Mouse (Mus musculus) MEL (cell line): ENCODE data around the gene Lasp1.

Source experiments
- CTCF ChIP-seq, 3 experiments: IDR thresholded peaks in 2 of 3; conservative IDR thresholded peaks in 1 of 3; 2 replicates each; pipeline ENCODE4 v1.5.1; 2011 to 2012; ENCODE audit warnings: low read length in 3 of 3, low read depth in 2 of 3, mild to moderate bottlenecking in 2 of 3, improper control_type of control experiment in 1 of 3, inconsistent platforms in 1 of 3, mixed read lengths in 1 of 3, moderate library complexity in 1 of 3; ENCODE audit not compliant: control insufficient read depth in 1 of 3, insufficient read depth in 1 of 3, poor library complexity in 1 of 3, severe bottlenecking in 1 of 3
- EP300 ChIP-seq, 2 experiments: IDR thresholded peaks; 2 replicates each; pipeline ENCODE4 v1.6.1; 2011; ENCODE audit warnings: improper control_type of control experiment in 2 of 2, low read length in 2 of 2, low read depth in 1 of 2, mild to moderate bottlenecking in 1 of 2
- ETS1 ChIP-seq: IDR thresholded peaks from 2 replicates; pipeline ENCODE4 v1.6.1; 2012; ENCODE audit warnings: low read depth, mild to moderate bottlenecking, inconsistent platforms, low read length, improper control_type of control experiment, moderate library complexity
- MAZ ChIP-seq: IDR thresholded peaks from 2 replicates; pipeline ENCODE4 v1.6.1; 2012; ENCODE audit warnings: low read depth, mild to moderate bottlenecking, inconsistent platforms, low read length, improper control_type of control experiment
- POLR2A ChIP-seq, 2 experiments: IDR thresholded peaks; 2 replicates each; pipeline ENCODE4 v1.6.1; 2011 to 2012; ENCODE audit warnings: low read length in 2 of 2, mild to moderate bottlenecking in 2 of 2, control low read depth in 1 of 2, improper control_type of control experiment in 1 of 2, low read depth in 1 of 2, moderate library complexity in 1 of 2; ENCODE audit not compliant: control insufficient read depth in 1 of 2, insufficient read depth in 1 of 2, poor library complexity in 1 of 2
- POLR2AphosphoS2 ChIP-seq: IDR thresholded peaks from 2 replicates; pipeline ENCODE4 v1.6.1; 2011; ENCODE audit warnings: low read length, improper control_type of control experiment
- POLR2AphosphoS5 ChIP-seq: IDR thresholded peaks from 2 replicates; pipeline ENCODE4 v1.6.1; 2012; ENCODE audit warnings: low read depth, borderline replicate concordance, mild to moderate bottlenecking, inconsistent platforms, low read length, moderate library complexity, mixed read lengths
- RAD21 ChIP-seq: IDR thresholded peaks from 2 replicates; pipeline ENCODE4 v1.6.1; 2011; ENCODE audit warnings: mild to moderate bottlenecking, low read depth, low read length, improper control_type of control experiment
- TAL1 ChIP-seq: IDR thresholded peaks from 2 replicates; pipeline ENCODE4 v1.6.1; 2012; ENCODE audit warnings: mild to moderate bottlenecking, inconsistent platforms, low read length, moderate library complexity, mixed read lengths
- TBP ChIP-seq: IDR thresholded peaks from 2 replicates; pipeline ENCODE4 v1.8.0; 2011; ENCODE audit warnings: low read depth, low read length, improper control_type of control experiment
- ZC3H11A ChIP-seq: IDR thresholded peaks from 2 replicates; pipeline ENCODE4 v1.6.1; 2012; ENCODE audit warnings: low read depth, mild to moderate bottlenecking, inconsistent platforms, low read length, improper control_type of control experiment
- ZNF384 ChIP-seq: IDR thresholded peaks from 2 replicates; pipeline ENCODE4 v1.6.1; 2012; ENCODE audit warnings: low read depth, mild to moderate bottlenecking, inconsistent platforms, low read length, improper control_type of control experiment

DNA sequence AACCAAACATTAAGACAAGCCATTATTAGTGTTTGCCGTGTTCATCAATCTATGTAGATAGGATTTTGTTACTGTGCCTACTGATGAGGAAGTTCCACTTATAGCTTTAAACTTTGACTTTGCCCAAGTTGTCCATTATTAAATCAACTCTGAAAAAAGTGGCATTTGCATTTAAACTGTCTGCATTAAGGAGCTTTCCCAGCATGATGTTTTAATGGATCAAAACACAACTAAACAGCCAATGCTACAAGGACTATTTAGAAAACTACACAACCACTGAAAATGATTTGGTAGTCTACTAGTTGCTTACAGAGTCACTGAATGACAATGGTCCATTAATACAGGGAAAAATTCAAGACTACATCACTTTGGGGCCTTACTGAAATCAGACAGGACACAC lies 19.9 kb upstream of the Lasp1 start:
- no peak for TF ChIP-seq CTCF (IDR thresholded peaks at IDR 0.05 in 2 of 3, conservative IDR thresholded peaks at IDR 0.05 in 1 of 3; ENCODE audit: control insufficient read depth in 1 of 3, insufficient read depth in 1 of 3, low read depth in 2 of 3, low read length in 3 of 3, poor library complexity in 1 of 3, severe bottlenecking in 1 of 3)
- no peak for TF ChIP-seq EP300 (IDR thresholded peaks at IDR 0.05; ENCODE audit: low read depth in 1 of 2, low read length in 2 of 2)
- no peak for TF ChIP-seq RAD21
- TF ChIP-seq POLR2A (IDR thresholded peaks at IDR 0.05; ENCODE audit: control insufficient read depth in 1 of 2, insufficient read depth in 1 of 2, low read depth in 1 of 2, low read length in 2 of 2, poor library complexity in 1 of 2) = 0 out of 4 replicates have a peak, but pooled peaks of 1 of the 2 experiments have one; percentile 32
- TF ChIP-seq POLR2AphosphoS5 = no peak
- TF ChIP-seq ZC3H11A = no peak
- TF ChIP-seq POLR2AphosphoS2 = peak; percentile 77
- no peak for TF ChIP-seq TBP
- no peak for TF ChIP-seq MAZ
- TF ChIP-seq ZNF384 = no peak
- TF ChIP-seq ETS1 = no peak
- no peak for TF ChIP-seq TAL1
